Mouse (Mus musculus) ovary, adult 18-20 months (tissue): ENCODE measurements around the gene Clec10a.

Experiments
- DNase-seq: peaks from one replicate; pipeline ENCODE4 v3.0.0; 2022; ENCODE audit warnings: low spot score, mixed read lengths

The Clec10a gene

DNA sequence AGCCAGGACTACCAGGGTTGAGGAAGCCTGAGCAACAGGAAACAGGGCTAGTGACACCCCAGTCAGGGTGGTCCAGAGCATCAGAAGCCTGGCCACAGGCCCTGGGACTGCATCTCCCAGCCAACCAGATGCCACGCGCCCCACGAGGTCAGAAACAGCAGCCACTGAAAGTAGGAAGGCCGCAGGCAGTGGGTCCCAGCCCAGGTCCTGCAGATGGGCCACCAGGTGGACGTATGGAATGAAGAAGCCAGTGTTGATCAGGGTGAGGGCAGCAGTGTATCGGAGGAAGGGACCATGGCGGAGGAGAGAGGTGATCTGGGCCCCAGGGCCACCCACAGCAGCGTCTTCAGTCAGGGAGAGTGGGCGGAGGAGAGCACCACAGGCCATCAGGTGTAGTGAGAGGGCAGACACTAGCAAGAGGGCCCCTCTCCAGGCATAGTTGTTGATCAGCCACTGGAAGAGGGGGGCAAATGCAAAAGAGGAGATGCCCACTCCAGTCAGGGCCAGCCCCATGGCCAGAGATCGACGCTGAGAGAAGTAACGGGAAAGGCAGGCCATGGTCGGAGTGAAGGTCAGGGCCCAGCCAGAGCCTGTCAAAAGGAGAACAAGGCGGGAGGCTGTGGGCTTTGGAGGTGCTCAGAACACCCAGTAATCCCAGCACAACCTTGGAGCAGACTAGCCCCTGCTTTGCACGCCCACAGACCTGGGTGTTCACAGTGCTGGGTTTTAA lies 62.9 kb downstream of the Clec10a start:
- DNase-seq = no peak

DNA sequence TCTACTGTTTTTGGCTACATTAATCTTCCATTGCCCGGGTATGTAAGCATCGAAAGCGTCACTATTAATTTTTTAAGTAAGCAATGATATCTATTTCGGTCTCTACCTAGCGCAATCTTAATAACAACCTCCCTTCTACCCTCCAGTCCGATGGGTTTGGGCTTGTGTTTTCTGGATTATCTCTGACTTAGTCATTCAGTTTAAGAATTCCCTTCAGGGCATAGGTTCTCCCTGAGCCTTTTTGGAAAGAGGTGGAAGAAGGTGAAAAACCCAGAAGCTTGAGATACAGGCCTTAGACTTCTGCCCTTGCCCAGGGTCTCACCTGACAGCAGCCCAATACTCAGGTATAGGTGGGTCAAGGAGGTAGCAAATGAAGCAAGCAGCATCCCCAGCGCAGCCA lies 63.9 kb downstream of the Clec10a start:
- no peak for DNase-seq

DNA sequence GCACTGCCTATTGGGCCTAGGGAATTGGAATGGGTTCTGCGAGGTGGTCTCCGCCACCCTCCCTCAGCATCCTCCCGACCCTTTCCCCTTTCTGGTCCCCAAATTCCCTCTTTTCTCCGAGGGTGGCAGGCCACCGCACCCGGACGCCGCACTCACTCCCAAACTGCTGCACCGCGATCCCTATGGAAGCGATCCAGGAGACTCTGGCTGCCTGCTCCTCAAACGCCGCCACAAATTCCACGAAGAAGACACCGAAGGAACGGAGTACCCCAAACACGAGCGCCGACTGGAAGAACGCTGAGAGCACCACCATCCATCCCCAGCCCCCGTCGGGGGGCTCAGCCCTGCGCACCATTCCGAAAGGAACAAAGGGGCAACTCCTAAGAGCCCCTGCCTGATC lies 64.3 kb downstream of the Clec10a start:
- DNase-seq = no peak
